Mouse (Mus musculus) limb, embryonic 10.5 days (tissue): ENCODE measurements at regions not wholly inside any gene's neighbourhood (a gene's known extent, or its start where the extent isn't known, plus 50 kb on each side); places are given as distances from the start of the nearest gene placed in this dataset.
A peak's percentile ranks its signal among the peaks of the same experiment; 100 is the strongest.

Source experiments
- DNase-seq: peaks from one replicate; pipeline ENCODE4 v3.0.0-alpha.2; 2017; ENCODE audit warnings: low spot score
- H3K27ac ChIP-seq: fragments of 300-500 bp; sonication (generic); 2 replicates; pipeline ENCODE4 v1.5.1; 2016; ENCODE audit warnings: mild to moderate bottlenecking
- H3K27me3 ChIP-seq: fragments of 300-500 bp; sonication (generic); 2 replicates; pipeline ENCODE4 v1.6.1; 2016; ENCODE audit warnings: low read depth, mild to moderate bottlenecking; ENCODE audit not compliant: poor library complexity, severe bottlenecking
- H3K36me3 ChIP-seq: fragments of 300-500 bp; sonication (generic); 2 replicates; pipeline ENCODE4 v1.6.1; 2016; ENCODE audit warnings: mild to moderate bottlenecking, moderate library complexity
- H3K4me1 ChIP-seq: fragments of 300-500 bp; sonication (generic); 2 replicates; pipeline ENCODE4 v1.6.1; 2016
- H3K4me3 ChIP-seq: fragments of 300-500 bp; sonication (generic); 2 replicates; pipeline ENCODE4 v1.5.1; 2016; ENCODE audit warnings: mild to moderate bottlenecking, moderate library complexity
- H3K9me3 ChIP-seq: fragments of 300-500 bp; sonication (generic); replicated peaks from 2 replicates; pipeline ENCODE4 v1.6.1; 2016; ENCODE audit warnings: mild to moderate bottlenecking
- WGBS: fragments of 180-500 bp; shearing (Covaris S2); methylation state at CpG from one replicate; pipeline ENCODE4 v1.1.7; 2016; 5-methylcytosine and 5-hydroxymethylcytosine counted together

DNA sequence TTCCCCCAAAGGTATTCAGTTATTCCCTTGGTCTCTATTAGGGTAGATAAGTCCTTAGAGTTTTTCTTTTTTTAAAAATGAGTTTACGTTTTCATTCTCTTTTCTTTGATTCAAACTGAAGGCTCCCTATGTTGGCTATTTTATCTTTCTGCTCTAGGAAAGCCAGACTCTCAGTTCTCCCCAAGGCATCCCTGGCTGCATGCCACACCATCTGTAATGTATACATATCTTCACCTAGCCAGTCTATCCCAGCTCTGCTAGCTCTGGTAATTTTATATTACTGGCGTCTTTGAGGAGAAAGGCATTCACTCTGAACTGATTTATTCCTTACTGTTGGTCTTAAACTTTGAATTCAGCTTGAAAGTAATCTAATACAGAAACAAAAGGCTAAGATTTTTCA lies 65.2 kb upstream of the Cabcoco1 start:
- DNase-seq, result no peak
- 79% methylated on average over 2 of the region's 2 CpGs for WGBS

DNA sequence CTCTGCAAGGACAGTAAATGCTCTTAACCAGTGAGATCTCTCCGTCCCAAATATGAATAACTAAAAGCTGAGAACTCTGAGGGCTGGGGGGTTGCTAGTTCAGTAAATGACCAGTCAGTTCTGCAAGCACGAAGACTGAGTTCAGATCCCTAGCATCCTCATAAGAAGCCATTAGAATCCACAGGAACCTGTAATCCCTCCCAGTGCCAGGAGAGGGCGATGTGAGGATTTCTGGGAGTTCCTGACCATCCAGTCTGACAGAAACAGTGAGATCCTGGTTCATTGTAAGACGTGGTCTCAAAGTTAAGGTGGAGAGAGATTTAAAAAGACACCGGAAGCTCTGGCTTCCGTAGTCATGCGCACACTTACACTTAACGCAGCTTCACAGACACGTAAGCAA lies 70.2 kb upstream of the Cabcoco1 start:
- H3K4me1 ChIP-seq, result no peaks in the 10 kb centered on the region
- 80% methylated on average over 9 of the region's 9 CpGs for WGBS
- H3K4me3 ChIP-seq, result no peak overlapping the region
- no peaks in the 10 kb centered on the region for H3K36me3 ChIP-seq
- H3K27ac ChIP-seq, result no peak overlapping the region
- DNase-seq, result peak; percentile 50
- no peaks in the 10 kb centered on the region for H3K9me3 ChIP-seq
- no peaks in the 10 kb centered on the region for H3K27me3 ChIP-seq

More for the DNA sequence above, 65.2 kb upstream of the Cabcoco1 start:
- Histone ChIP-seq H3K4me1 (no peaks in the 10 kb centered on the region), H3K27ac (no peak overlapping the region), H3K4me3 (no peak overlapping the region), H3K36me3 (no peaks in the 10 kb centered on the region), H3K27me3 (no peaks in the 10 kb centered on the region), H3K9me3 (no peaks in the 10 kb centered on the region)

- Histone ChIP-seq H3K4me3 (no peak overlapping the region), H3K27ac (no peak overlapping the region), H3K4me1 (no peaks in the 10 kb centered on the region), H3K27me3 (no peaks in the 10 kb centered on the region), H3K9me3 (no peaks in the 10 kb centered on the region), H3K36me3 (no peaks in the 10 kb centered on the region)
- 91% methylated on average over 3 of the region's 3 CpGs for WGBS
- no peak for DNase-seq
These were observed 71.0 kb upstream of the Cabcoco1 start for GRCm38 (mm10) chr10:68612727-68613126.

DNA sequence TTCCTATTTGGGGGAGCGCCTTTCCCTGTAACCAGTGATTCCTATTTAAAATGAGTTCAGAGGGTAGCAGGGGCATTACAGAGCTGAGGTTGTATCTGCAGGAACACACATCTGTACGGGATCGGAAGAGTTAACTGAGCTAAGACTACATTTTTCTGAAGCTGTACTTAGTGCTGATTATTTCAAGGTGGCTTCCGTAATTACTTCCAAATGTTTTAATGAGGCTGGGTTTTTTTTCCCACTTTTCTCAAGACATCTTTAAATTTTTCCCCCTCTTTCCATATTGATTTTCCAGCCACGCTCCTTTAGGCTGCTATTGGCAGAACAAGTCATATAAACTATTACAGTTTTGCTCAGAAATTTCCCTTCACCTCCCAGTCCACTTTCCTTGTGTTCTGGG lies 82.1 kb upstream of the Cabcoco1 start:
- DNase-seq, result no peak
- 58% methylated on average over 5 of the region's 5 CpGs for WGBS
- H3K4me3 ChIP-seq, result no peak overlapping the region
- H3K27me3 ChIP-seq, result no peaks in the 10 kb centered on the region
- no peaks in the 10 kb centered on the region for H3K36me3 ChIP-seq
- H3K9me3 ChIP-seq, result no peaks in the 10 kb centered on the region
- no peak overlapping the region for H3K27ac ChIP-seq
- peaks cover 23% of the 10 kb centered on the region for H3K4me1 ChIP-seq

GRCm38 (mm10) chr10:68625329-68625728 lies 83.6 kb upstream of the Cabcoco1 start:
- no peaks in the 10 kb centered on the region for H3K27me3 ChIP-seq
- DNase-seq, result no peak
- H3K4me3 ChIP-seq, result no peak overlapping the region
- peaks cover 23% of the 10 kb centered on the region for H3K4me1 ChIP-seq
- H3K9me3 ChIP-seq, result no peaks in the 10 kb centered on the region
- WGBS, result 36% methylated on average over 5 of the region's 5 CpGs
- H3K36me3 ChIP-seq, result no peaks in the 10 kb centered on the region
- peak overlapping the region; percentile 50; the same call in 1 of the 2 replicates for H3K27ac ChIP-seq

DNA sequence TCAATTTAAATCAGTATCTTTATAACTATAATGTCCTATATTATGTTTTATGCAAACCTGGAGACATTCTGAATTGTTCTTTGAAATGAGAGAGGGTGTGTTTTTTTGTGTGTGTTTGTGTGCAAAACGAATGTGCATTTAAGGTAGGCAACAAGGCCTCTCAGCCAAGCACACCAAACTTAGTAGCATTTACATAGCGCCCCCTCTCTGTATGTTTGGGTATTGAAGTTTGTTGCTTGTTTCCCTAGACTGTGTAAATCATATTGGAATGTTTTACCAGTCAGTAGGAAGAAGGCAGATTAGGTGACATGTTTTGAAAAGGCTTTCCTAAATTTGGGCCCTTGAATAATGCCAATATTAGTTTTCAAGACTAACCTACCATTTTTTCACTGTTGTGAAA lies 84.1 kb upstream of the Cabcoco1 start:
- Histone ChIP-seq H3K36me3 (no peaks in the 10 kb centered on the region), H3K27ac (no peak overlapping the region), H3K4me1 (peaks cover 23% of the 10 kb centered on the region), H3K4me3 (no peak overlapping the region), H3K27me3 (no peaks in the 10 kb centered on the region), H3K9me3 (no peaks in the 10 kb centered on the region)
- no peak for DNase-seq
- 40% methylated on average over 2 of the region's 2 CpGs for WGBS

GRCm38 (mm10) chr10:68629486-68629885 lies 87.8 kb upstream of the Cabcoco1 start:
- DNase-seq, result no peak
- Histone ChIP-seq H3K9me3 (no peaks in the 10 kb centered on the region), H3K4me3 (no peak overlapping the region), H3K36me3 (no peaks in the 10 kb centered on the region), H3K27me3 (no peaks in the 10 kb centered on the region), H3K4me1 (peaks cover 8% of the 10 kb centered on the region), H3K27ac (no peak overlapping the region)
- 88% methylated on average over 2 of the region's 2 CpGs for WGBS

- no peaks in the 10 kb centered on the region for H3K27me3 ChIP-seq
- 93% methylated on average over 5 of the region's 5 CpGs for WGBS
- no peak for DNase-seq
These were observed 90.3 kb upstream of the Tmem26 start for GRCm38 (mm10) chr10:68633180-68633579.

DNA sequence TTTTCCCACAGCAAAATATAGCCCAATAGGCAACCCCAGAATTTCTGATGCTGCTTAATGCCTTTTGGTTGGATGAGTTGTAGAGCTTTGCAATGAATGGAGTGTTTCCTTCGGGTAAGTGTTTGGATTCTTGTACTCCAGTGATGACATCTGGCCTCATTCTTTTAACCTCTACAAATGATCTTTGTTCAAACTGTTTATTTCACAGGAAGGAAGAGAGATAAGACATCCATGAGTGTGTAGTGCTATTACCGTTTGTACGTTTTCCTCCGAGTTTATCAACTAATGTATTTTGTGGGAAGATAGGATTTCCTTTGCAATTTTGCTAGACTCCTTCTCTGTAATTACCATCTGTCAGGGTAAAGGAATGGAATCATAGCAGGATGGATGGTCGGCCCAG lies 70.7 kb upstream of the Tmem26 start:
- no peaks in the 10 kb centered on the region for H3K4me1 ChIP-seq
- no peaks in the 10 kb centered on the region for H3K36me3 ChIP-seq
- WGBS, result 83% methylated on average over 5 of the region's 5 CpGs
- DNase-seq, result no peak
- H3K27ac ChIP-seq, result no peak overlapping the region
- H3K27me3 ChIP-seq, result no peaks in the 10 kb centered on the region
- H3K9me3 ChIP-seq, result no peaks in the 10 kb centered on the region
- H3K4me3 ChIP-seq, result no peak overlapping the region

More at GRCm38 (mm10) chr10:68633180-68633579, 90.3 kb upstream of the Tmem26 start:
- Histone ChIP-seq H3K9me3 (no peaks in the 10 kb centered on the region), H3K27ac (no peak overlapping the region), H3K36me3 (no peaks in the 10 kb centered on the region), H3K4me3 (no peak overlapping the region), H3K4me1 (no peaks in the 10 kb centered on the region)

DNA sequence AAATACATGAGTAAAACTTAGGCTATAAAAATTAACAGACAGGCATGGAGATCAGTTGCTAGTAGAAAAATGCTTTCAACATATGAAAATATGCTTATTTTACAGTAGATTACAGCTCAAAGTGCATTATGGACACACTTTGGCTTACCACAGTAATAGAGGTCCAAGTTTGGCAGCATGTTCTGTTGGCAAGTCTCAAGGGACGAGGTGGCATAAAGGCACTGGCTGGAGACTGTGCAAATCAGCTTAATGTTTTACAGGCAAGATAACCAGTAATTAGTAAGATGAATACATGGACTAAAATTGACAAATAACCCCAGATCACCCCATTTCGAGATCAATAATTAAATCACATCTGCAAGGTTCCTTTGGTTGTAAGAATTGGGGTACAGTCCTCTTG lies 68.0 kb upstream of the Tmem26 start:
- no peak for DNase-seq
- WGBS, result 87% methylated on average over 2 of the region's 2 CpGs
- no peak overlapping the region for H3K27ac ChIP-seq
- no peaks in the 10 kb centered on the region for H3K9me3 ChIP-seq
- H3K4me1 ChIP-seq, result no peaks in the 10 kb centered on the region
- H3K27me3 ChIP-seq, result no peaks in the 10 kb centered on the region
- no peak overlapping the region for H3K4me3 ChIP-seq
- H3K36me3 ChIP-seq, result no peaks in the 10 kb centered on the region

GRCm38 (mm10) chr10:68666094-68666493 lies 57.4 kb upstream of the Tmem26 start:
- H3K9me3 ChIP-seq, result no peaks in the 10 kb centered on the region
- no peak for DNase-seq
- H3K36me3 ChIP-seq, result no peaks in the 10 kb centered on the region
- WGBS, result 90% methylated on average over 3 of the region's 3 CpGs
- H3K27ac ChIP-seq, result no peak overlapping the region
- H3K4me1 ChIP-seq, result no peaks in the 10 kb centered on the region
- H3K27me3 ChIP-seq, result no peaks in the 10 kb centered on the region
- no peak overlapping the region for H3K4me3 ChIP-seq

GRCm38 (mm10) chr10:68669330-68669729 lies 54.1 kb upstream of the Tmem26 start:
- no peak for DNase-seq
- 89% methylated on average over 6 of the region's 6 CpGs for WGBS
- no peak overlapping the region for H3K4me3 ChIP-seq
- peaks cover 9% of the 10 kb centered on the region; the same call in 1 of the 2 replicates for H3K4me1 ChIP-seq
- no peaks in the 10 kb centered on the region for H3K27me3 ChIP-seq
- no peaks in the 10 kb centered on the region for H3K36me3 ChIP-seq
- no peaks in the 10 kb centered on the region for H3K9me3 ChIP-seq
- H3K27ac ChIP-seq, result no peak overlapping the region

GRCm38 (mm10) chr10:68669992-68670391 lies 53.5 kb upstream of the Tmem26 start:
- H3K36me3 ChIP-seq, result no peaks in the 10 kb centered on the region
- peaks cover 9% of the 10 kb centered on the region; the same call in 1 of the 2 replicates for H3K4me1 ChIP-seq
- no peak overlapping the region for H3K4me3 ChIP-seq
- no peak for DNase-seq
- H3K27me3 ChIP-seq, result no peaks in the 10 kb centered on the region
- no peak overlapping the region for H3K27ac ChIP-seq
- H3K9me3 ChIP-seq, result no peaks in the 10 kb centered on the region
- WGBS, result 90% methylated on average over 3 of the region's 3 CpGs

- 67% methylated on average over 12 of the region's 12 CpGs for WGBS
- Histone ChIP-seq H3K36me3 (no peaks in the 10 kb centered on the region), H3K4me1 (peaks cover 9% of the 10 kb centered on the region; the same call in 1 of the 2 replicates), H3K4me3 (no peak overlapping the region), H3K9me3 (no peaks in the 10 kb centered on the region), H3K27ac (no peak overlapping the region), H3K27me3 (no peaks in the 10 kb centered on the region)
- DNase-seq, result no peak
These were observed 51.2 kb upstream of the Tmem26 start for GRCm38 (mm10) chr10:68672291-68672690.
